In the genomic region with DNA sequence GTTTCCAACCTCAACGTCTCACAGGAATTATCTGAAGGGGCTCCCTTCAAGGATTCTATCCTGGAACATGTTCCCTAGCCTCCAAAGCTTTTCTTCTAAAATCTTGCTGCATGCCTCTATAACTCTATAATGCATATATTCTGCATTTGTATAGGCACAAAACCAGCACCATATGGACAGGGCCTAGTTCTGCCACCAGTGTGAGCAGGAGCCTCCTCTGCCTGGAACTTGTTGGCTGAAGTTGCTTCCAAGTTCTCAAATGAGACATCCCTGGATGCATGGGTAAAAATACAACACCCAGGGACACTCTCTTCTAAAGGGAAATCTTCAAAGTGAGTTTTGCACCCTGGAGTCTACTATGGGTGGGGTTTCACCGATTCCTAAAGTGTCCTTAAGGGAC, we compare ENCODE assay signal across 16 mouse cellular contexts.
"Had no signal": no experiment of that assay in that cellular context is flagged by ENCODE, and none has a peak within 500 bp of the region (broad histone marks: within the 10 kb centered on the region; RNA-seq: fewer than 3 reads in every experiment).

No protein-coding gene starts in this region.

- DNase-seq: gastrocnemius, postnatal 14 days; gastrocnemius, postnatal 36 days; heart, adult 18-20 months; heart, postnatal 14 days; heart, postnatal 36 days; kidney, adult 11 months; kidney, adult 2 months; kidney, adult 9 months; kidney, postnatal 14 days; kidney, postnatal 36 days; layer of hippocampus, adult 9-11 months; layer of hippocampus, postnatal 36 days; left cerebral cortex, postnatal 4 days; liver, embryonic 13.5 days had no signal

- ATAC-seq: hindbrain, postnatal 0 days; intestine, embryonic 16.5 days had no signal
